Mouse (Mus musculus) MEL (cell line): ENCODE measurements around the gene Larp4b. TPM values are rescaled to one million over a fixed set of nuclear protein-coding genes. Genes with fewer than 3 reads are reported as not detected.

Experiments used
- DNase-seq: peaks from one replicate; pipeline ENCODE4 v3.0.0; 2011; ENCODE audit warnings: low read depth, low spot score
- H3K27ac ChIP-seq: 2 replicates; pipeline ENCODE4 v1.5.1; 2012; ENCODE audit warnings: low read depth, mild to moderate bottlenecking, control low read depth, low read length, moderate library complexity; ENCODE audit not compliant: control insufficient read depth
- H3K27me3 ChIP-seq, 2 experiments: fragments of 150-350 bp in 1 of 2; sonication (generic) in 1 of 2; 2 replicates each; pipeline ENCODE4 v1.6.1; 2012; ENCODE audit warnings: low read length in 2 of 2, mild to moderate bottlenecking in 2 of 2, improper control_type of control experiment in 1 of 2, moderate library complexity in 1 of 2; ENCODE audit not compliant: insufficient read depth in 2 of 2, control insufficient read depth in 1 of 2
- H3K36me3 ChIP-seq, 2 experiments: 2 replicates each; pipeline ENCODE4 v1.6.1; 2012 to 2014; ENCODE audit warnings: low read length in 2 of 2, improper control_type of control experiment in 1 of 2, inconsistent platforms in 1 of 2, mild to moderate bottlenecking in 1 of 2; ENCODE audit not compliant: insufficient read depth in 2 of 2, control insufficient read depth in 1 of 2
- H3K4me1 ChIP-seq, 2 experiments: fragments of 150-350 bp in 1 of 2; sonication (generic) in 1 of 2; 2 replicates each; pipeline ENCODE4 v1.6.1; 2012; ENCODE audit warnings: low read length in 2 of 2, improper control_type of control experiment in 1 of 2, mild to moderate bottlenecking in 1 of 2; ENCODE audit not compliant: insufficient read depth in 2 of 2, control insufficient read depth in 1 of 2
- H3K4me3 ChIP-seq, 2 experiments: fragments of 150-350 bp in 1 of 2; sonication (generic) in 1 of 2; 2 replicates each; pipeline ENCODE4 v1.5.1; 2012; ENCODE audit warnings: low read depth in 2 of 2, low read length in 2 of 2, mild to moderate bottlenecking in 2 of 2, moderate library complexity in 2 of 2, control low read depth in 1 of 2, improper control_type of control experiment in 1 of 2; ENCODE audit not compliant: control insufficient read depth in 1 of 2, insufficient read depth in 1 of 2
- H3K79me2 ChIP-seq: 2 replicates; pipeline ENCODE4 v1.6.1; 2012; ENCODE audit warnings: mild to moderate bottlenecking, low read length, moderate library complexity; ENCODE audit not compliant: control insufficient read depth, poor library complexity, insufficient read depth
- H3K9ac ChIP-seq: 2 replicates; pipeline ENCODE4 v1.6.1; 2012; ENCODE audit warnings: low read depth, mild to moderate bottlenecking, control low read depth, low read length, moderate library complexity; ENCODE audit not compliant: control insufficient read depth, poor library complexity, severe bottlenecking
- H3K9me3 ChIP-seq: fragments of 150-350 bp; sonication (generic); replicated peaks from 2 replicates; pipeline ENCODE4 v1.6.1; 2012; ENCODE audit warnings: mild to moderate bottlenecking, low read length, improper control_type of control experiment, moderate library complexity; ENCODE audit not compliant: insufficient read depth
- CTCF ChIP-seq, 3 experiments: IDR thresholded peaks in 2 of 3; conservative IDR thresholded peaks in 1 of 3; 2 replicates each; pipeline ENCODE4 v1.5.1; 2011 to 2012; ENCODE audit warnings: low read length in 3 of 3, low read depth in 2 of 3, mild to moderate bottlenecking in 2 of 3, improper control_type of control experiment in 1 of 3, inconsistent platforms in 1 of 3, mixed read lengths in 1 of 3, moderate library complexity in 1 of 3; ENCODE audit not compliant: control insufficient read depth in 1 of 3, insufficient read depth in 1 of 3, poor library complexity in 1 of 3, severe bottlenecking in 1 of 3
- EP300 ChIP-seq, 2 experiments: IDR thresholded peaks; 2 replicates each; pipeline ENCODE4 v1.6.1; 2011; ENCODE audit warnings: improper control_type of control experiment in 2 of 2, low read length in 2 of 2, low read depth in 1 of 2, mild to moderate bottlenecking in 1 of 2
- GABPA ChIP-seq: IDR thresholded peaks from 2 replicates; pipeline ENCODE4 v1.6.1; 2012; ENCODE audit warnings: low read depth, mild to moderate bottlenecking, inconsistent platforms, low read length, improper control_type of control experiment, moderate library complexity
- GATA1 ChIP-seq: IDR thresholded peaks from 2 replicates; pipeline ENCODE4 v1.6.1; 2011; ENCODE audit warnings: low read depth, low read length, improper control_type of control experiment
- MAFK ChIP-seq: IDR thresholded peaks from 2 replicates; pipeline ENCODE4 v1.6.1; 2011; ENCODE audit warnings: low read depth, mild to moderate bottlenecking, low read length, improper control_type of control experiment, borderline replicate concordance
- MAX ChIP-seq: IDR thresholded peaks from 2 replicates; pipeline ENCODE4 v1.6.1; 2011; ENCODE audit warnings: low read length, improper control_type of control experiment
- MXI1 ChIP-seq: IDR thresholded peaks from 2 replicates; pipeline ENCODE4 v1.6.1; 2011; ENCODE audit warnings: mild to moderate bottlenecking, low read depth, low read length, improper control_type of control experiment
- RAD21 ChIP-seq: IDR thresholded peaks from 2 replicates; pipeline ENCODE4 v1.6.1; 2011; ENCODE audit warnings: mild to moderate bottlenecking, low read depth, low read length, improper control_type of control experiment
- SIN3A ChIP-seq: IDR thresholded peaks from 2 replicates; pipeline ENCODE4 v1.6.1; 2012; ENCODE audit warnings: low read length, improper control_type of control experiment, inconsistent platforms
- SMC3 ChIP-seq: IDR thresholded peaks from 2 replicates; pipeline ENCODE4 v1.6.1; 2011; ENCODE audit warnings: low read depth, low read length, improper control_type of control experiment
- TAL1 ChIP-seq: IDR thresholded peaks from 2 replicates; pipeline ENCODE4 v1.6.1; 2012; ENCODE audit warnings: mild to moderate bottlenecking, inconsistent platforms, low read length, moderate library complexity, mixed read lengths
- TCF12 ChIP-seq: IDR thresholded peaks from 2 replicates; pipeline ENCODE4 v1.6.1; 2014; ENCODE audit warnings: low read depth, mild to moderate bottlenecking, inconsistent platforms, low read length, improper control_type of control experiment, moderate library complexity
- USF1 ChIP-seq: IDR thresholded peaks from 2 replicates; pipeline ENCODE4 v1.6.1; 2014; ENCODE audit warnings: low read depth, mild to moderate bottlenecking, inconsistent platforms, low read length, improper control_type of control experiment, moderate library complexity
- USF2 ChIP-seq, 2 experiments: IDR thresholded peaks; 2 replicates each; pipeline ENCODE4 v1.6.1; 2011 to 2012; ENCODE audit warnings: improper control_type of control experiment in 2 of 2, low read length in 2 of 2, borderline replicate concordance in 1 of 2, inconsistent platforms in 1 of 2, low read depth in 1 of 2, mild to moderate bottlenecking in 1 of 2; ENCODE audit not compliant: insufficient read depth in 1 of 2
- ZC3H11A ChIP-seq: IDR thresholded peaks from 2 replicates; pipeline ENCODE4 v1.6.1; 2012; ENCODE audit warnings: low read depth, mild to moderate bottlenecking, inconsistent platforms, low read length, improper control_type of control experiment
- ZMIZ1 ChIP-seq: IDR thresholded peaks from 2 replicates; pipeline ENCODE4 v1.6.1; 2012; ENCODE audit warnings: low read depth, mild to moderate bottlenecking, inconsistent platforms, low read length, improper control_type of control experiment, moderate library complexity
- polyA plus RNA-seq, 2 experiments: library from polyadenylated mRNA; stranded (reverse) in 1 of 2; unstranded in 1 of 2; fragments of >175 nt in 1 of 2; fragments of >200 nt in 1 of 2; gene quantifications; 2 replicates each; pipeline versions ENCODE4 v1.2.1 to v1.2.4; 2012; ENCODE audit warnings: low replicate concordance in 2 of 2, low read depth in 1 of 2; ENCODE audit not compliant: insufficient read length in 2 of 2, insufficient read depth in 1 of 2, missing spikeins in 1 of 2
- total RNA-seq: library from RNA; depleted of rRNA; stranded (reverse); fragments of 300-350 nt; gene quantifications from 2 replicates; pipeline ENCODE4 v1.2.3, GENCODE M21; 2012

The Larp4b gene
- total and polyA plus RNA-seq, 3 experiments, result 57.7 to 340 (median 67.0) TPM

- no peaks in the 10 kb centered on the region; a peak in 1 of 4 replicates for H3K27me3 ChIP-seq
- 0 out of 4 replicates have a peak, but pooled peaks cover 0 to 2% of the 10 kb centered on the region in 2 experiments for H3K36me3 ChIP-seq
- H3K4me3 ChIP-seq, result no peak overlapping the region
- no peaks in the 10 kb centered on the region for H3K4me1 ChIP-seq
- no peak overlapping the region for H3K9ac ChIP-seq
- no peak overlapping the region for H3K27ac ChIP-seq
- TF ChIP-seq GABPA, result no peak
- TF ChIP-seq TAL1, result no peak
- TF ChIP-seq USF1, result no peak
- TF ChIP-seq GATA1, result no peak
- no peak for TF ChIP-seq MXI1
- no peak for TF ChIP-seq RAD21
- TF ChIP-seq EP300 (IDR thresholded peaks at IDR 0.05; ENCODE audit: low read depth in 1 of 2, low read length in 2 of 2), result no peak
- TF ChIP-seq USF2 (IDR thresholded peaks at IDR 0.05; ENCODE audit: borderline replicate concordance in 1 of 2, insufficient read depth in 1 of 2, low read depth in 1 of 2, low read length in 2 of 2), result no peak
- no peak for TF ChIP-seq ZC3H11A
- TF ChIP-seq TCF12, result no peak
- DNase-seq, result no peak
- no peaks in the 10 kb centered on the region for H3K9me3 ChIP-seq
- H3K79me2 ChIP-seq, result no peaks in the 10 kb centered on the region
Observed at GRCm38 (mm10) chr13:9181106-9181505, 87.4 kb downstream of the Larp4b start.

- no peaks in the 10 kb centered on the region for H3K79me2 ChIP-seq
- H3K4me3 ChIP-seq, result no peak overlapping the region
- H3K27me3 ChIP-seq, result no peaks in the 10 kb centered on the region; a peak in 1 of 4 replicates
- no peak overlapping the region for H3K27ac ChIP-seq
- no peak overlapping the region for H3K9ac ChIP-seq
- no peak for TF ChIP-seq MAX
- TF ChIP-seq RAD21, result peak; percentile 94
- TF ChIP-seq MAFK, result no peak
- peak; percentile 79 for TF ChIP-seq ZC3H11A
- peak; percentile 94 for TF ChIP-seq SMC3
- 0 out of 2 replicates have a peak, but pooled peaks have one; percentile 19 for TF ChIP-seq SIN3A
- peak; percentile 72 to 94 (median 82) for TF ChIP-seq CTCF (IDR thresholded peaks at IDR 0.05 in 2 of 3, conservative IDR thresholded peaks at IDR 0.05 in 1 of 3; ENCODE audit: control insufficient read depth in 1 of 3, insufficient read depth in 1 of 3, low read depth in 2 of 3, low read length in 3 of 3, poor library complexity in 1 of 3, severe bottlenecking in 1 of 3)
- no peak for TF ChIP-seq TCF12
- no peak for TF ChIP-seq ZMIZ1
- TF ChIP-seq, all 39 proteins: peak for 5
- DNase-seq, result peak; percentile 83
- Histone ChIP-seq H3K9me3 (no peaks in the 10 kb centered on the region), H3K36me3 (0 out of 4 replicates have a peak, but pooled peaks cover 0 to 2% of the 10 kb centered on the region in 2 experiments), H3K4me1 (no peaks in the 10 kb centered on the region)
Observed at GRCm38 (mm10) chr13:9181666-9182264, 88.1 kb downstream of the Larp4b start.
